Mouse (Mus musculus): Measurements from ENCODE around the gene Elof1.

DNA sequence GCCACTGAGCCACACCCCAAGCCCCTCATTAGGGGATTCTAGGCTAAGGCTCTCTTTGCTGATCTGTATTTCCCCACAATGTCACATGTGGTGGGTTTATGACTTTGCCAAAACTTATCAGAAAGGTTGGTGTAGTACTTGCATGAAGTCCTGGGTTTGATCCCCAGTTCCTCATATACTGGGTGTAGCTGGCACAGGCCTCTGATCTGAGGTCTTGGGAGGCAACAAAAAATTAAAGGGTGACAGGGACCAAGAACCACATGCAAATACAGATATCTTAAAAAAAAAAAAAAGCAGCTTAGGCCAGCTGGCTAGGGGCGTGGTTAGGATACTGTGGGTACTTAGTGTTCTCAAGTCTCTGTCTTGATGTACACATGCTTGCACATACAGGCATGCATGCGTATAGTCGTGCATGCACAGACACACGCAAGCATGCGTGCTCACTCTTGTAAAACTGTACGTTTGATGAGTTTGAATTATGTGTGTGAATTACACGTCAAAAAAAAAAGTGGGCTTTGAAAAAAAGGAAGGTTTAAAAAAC is 6.2 kb upstream of the Elof1 start:
- TF ChIP-seq CTCF (IDR thresholded peaks at IDR 0.05; ENCODE audit: low read depth) (no peak), EP300 (IDR thresholded peaks at IDR 0.05; ENCODE audit: low read depth) (peak; percentile 46; the same call in 1 of the 2 replicates)
